Mouse (Mus musculus) frontal cortex, adult (tissue): ENCODE results near the gene Lama2.
A peak's percentile ranks its signal among the peaks of the same experiment; 100 is the strongest.

Experiments used
- ATAC-seq: cut with Nextera tagmentation; 2 replicates; pipeline ENCODE4 v1.9.2; 2017; ENCODE audit warnings: mild to moderate bottlenecking, moderate library complexity, mixed read lengths; ENCODE audit not compliant: low TSS enrichment

The Lama2 gene

DNA sequence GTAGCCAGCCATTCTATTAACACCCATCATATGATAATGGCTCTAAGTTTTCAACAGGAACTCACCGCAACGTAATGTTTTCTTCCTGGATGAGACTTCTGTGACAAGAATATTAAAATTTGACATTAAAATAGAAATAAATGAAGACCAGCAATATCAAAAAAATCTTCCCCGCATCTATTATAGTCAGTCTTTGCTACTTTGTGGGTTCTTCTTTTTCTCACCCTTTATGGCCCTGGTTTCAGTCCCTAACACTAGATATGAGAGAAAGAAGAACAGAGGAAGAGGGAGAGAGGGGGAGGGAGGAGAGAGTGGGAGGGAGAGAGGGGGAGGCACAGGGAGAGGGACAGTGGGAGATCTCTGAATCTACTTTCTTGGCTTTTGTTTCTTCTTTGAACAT is at the start of gene Lama2:
Gene Lama2 (minus strand): TSS at position 101 of the 400 bp plus-strand sequence.
- ATAC-seq = no peak

- no peak for ATAC-seq
Observed at GRCm38 (mm10) chr10:27664391-27664790, 44.8 kb upstream of the Lama2 start.

- ATAC-seq = peak; percentile 59
Observed at GRCm38 (mm10) chr10:27663396-27663795, 43.8 kb upstream of the Lama2 start.

GRCm38 (mm10) chr10:27654164-27654563 is 34.6 kb upstream of the Lama2 start:
- peak; percentile 80 for ATAC-seq

DNA sequence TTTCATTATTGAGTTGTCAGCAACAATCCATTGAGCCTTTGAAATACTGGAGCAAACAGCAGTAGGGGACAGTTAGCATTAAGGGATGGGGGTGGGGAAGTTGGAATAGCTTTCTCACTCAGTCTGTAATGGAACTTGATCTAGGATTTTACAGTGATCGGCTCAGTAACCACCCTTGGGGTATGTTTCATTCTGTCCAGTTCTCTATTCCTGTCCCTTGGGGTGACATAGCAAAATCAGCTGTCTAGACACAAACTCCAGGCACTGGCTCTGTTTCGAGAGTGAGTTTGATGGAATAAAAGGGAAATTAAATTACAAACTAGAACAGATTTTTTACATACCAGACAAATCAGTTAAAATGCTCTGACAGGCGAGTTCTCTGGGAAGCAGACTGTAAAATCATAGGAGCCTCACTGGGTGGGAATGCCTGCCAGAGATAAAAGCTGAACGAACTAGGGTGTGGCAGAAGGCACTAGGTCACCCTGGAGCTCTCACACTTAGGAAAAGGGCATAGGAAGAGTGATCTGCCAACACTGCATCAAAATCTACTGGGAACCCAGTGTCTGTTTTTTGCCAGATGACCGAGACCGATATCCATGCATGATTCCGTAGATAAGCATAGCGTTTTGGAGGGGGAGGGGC is 33.3 kb upstream of the Lama2 start:
- peak; percentile 48 for ATAC-seq

DNA sequence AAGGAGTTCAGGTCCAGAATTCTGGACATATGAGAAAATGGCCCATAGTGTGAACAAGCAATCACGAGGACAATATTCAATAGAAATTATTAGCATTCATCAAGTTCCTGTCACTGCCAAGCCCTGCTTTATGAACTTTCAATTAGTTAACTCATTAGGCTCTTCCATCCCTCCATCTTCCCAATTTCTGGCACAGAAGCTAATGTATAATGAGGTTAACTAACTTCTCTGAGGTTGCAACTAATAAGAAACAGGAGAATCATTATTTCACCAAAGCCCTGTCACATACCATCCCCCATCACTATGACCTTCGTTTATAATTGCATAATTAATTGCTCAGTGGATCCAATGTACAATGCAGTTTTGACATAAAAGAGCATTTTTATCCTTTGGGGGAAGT is 16.2 kb upstream of the Lama2 start:
- no peak for ATAC-seq

DNA sequence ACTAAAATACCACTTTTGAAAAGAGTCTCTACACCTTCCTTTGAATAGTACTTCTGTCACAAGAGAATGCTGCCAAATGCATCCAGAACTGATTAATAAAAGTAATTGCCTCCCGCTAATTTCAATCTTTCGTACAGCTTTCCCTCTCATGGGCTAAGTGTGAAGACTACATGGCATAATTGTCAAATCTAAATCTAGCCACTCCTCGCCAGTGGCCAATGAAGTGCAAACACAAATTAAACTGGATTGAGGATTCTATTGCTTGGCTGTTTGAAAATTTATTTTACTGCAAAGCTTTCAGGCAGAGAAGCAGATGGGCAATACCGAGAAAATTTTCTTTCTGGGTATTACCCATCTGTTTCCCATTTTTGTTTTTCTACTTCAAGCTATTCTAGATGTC is 11.4 kb upstream of the Lama2 start:
- peak; percentile 47; the same call in 1 of the 2 replicates for ATAC-seq

- 0 out of 2 replicates have a peak, but pooled peaks have one; percentile 34 for ATAC-seq
Observed at GRCm38 (mm10) chr10:27621697-27622449, 2.3 kb upstream of the Lama2 start.

- ATAC-seq = no peak
Observed at GRCm38 (mm10) chr10:27617522-27618020, 2.0 kb downstream of the Lama2 start.

- peak; percentile 87 for ATAC-seq
Observed at GRCm38 (mm10) chr10:27616641-27617415, 2.7 kb downstream of the Lama2 start.

- no peak for ATAC-seq
Observed at GRCm38 (mm10) chr10:27595675-27596074, 23.9 kb downstream of the Lama2 start.

DNA sequence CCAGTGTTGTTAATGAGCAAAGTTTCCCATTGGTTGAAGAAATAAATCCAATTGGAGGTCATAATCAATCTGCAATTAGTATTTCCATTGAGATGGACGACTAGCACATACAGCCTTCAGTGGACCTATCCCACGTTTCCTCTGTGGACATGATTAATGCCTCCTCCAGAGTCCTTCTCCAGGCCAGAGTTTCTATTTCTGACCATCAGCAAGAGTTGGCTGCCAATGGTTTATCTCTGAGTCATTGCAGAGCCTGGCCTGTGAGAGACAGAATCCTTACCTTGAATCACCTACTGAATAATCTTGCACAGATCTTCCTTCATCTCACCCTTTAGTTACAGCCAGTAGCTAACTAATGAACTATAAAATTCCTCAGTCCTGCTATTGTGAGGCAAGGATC is 86.3 kb downstream of the Lama2 start:
- peak; percentile 67; the same call in 1 of the 2 replicates for ATAC-seq

GRCm38 (mm10) chr10:27508847-27509459 is 110.6 kb downstream of the Lama2 start:
- peak; percentile 89 for ATAC-seq

DNA sequence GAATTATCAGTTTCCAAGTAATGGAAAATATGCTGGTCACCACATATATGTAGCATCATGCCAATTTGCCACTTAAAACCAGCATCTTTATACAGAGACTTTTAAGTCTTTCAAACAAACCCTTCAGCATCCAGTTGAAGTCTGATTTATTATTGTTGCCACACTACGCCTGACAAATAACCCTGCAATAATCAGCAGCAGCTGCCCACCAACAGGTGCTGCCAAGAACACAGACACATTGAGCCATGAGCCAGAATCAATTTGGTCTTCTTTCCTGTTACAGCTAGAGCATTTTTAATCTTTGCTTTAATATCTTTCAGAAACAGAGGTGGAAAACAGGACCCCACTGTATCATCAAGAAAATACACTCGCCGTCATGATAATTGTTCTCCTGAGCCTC is 118.7 kb downstream of the Lama2 start:
- no peak for ATAC-seq

GRCm38 (mm10) chr10:27488452-27488851 is 131.1 kb downstream of the Lama2 start:
- ATAC-seq = peak; percentile 74

GRCm38 (mm10) chr10:27484041-27484440 is 135.5 kb downstream of the Lama2 start:
- ATAC-seq = peak; percentile 93

DNA sequence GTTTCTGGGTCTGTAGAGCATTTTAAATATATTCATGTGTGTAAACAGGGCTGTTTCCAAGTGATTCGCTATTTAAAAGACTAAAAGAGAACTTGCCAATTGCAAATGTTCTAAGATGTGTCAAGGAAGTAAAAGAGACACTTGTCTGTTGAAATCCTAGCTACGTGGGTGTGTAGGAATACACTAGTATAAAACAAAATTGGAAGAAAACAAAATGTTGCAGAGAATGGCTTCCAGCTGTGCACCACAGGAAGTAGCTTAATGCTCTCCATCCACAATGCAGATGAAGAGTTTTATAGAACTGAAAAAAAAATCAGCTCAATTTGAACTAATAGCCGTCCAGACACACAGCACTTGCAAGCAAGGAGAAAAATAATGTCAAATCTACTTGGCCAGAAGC is 144.0 kb downstream of the Lama2 start:
- peak; percentile 75 for ATAC-seq

- peak; percentile 64; the same call in 1 of the 2 replicates for ATAC-seq
Observed at GRCm38 (mm10) chr10:27468274-27468673, 151.3 kb downstream of the Lama2 start.

DNA sequence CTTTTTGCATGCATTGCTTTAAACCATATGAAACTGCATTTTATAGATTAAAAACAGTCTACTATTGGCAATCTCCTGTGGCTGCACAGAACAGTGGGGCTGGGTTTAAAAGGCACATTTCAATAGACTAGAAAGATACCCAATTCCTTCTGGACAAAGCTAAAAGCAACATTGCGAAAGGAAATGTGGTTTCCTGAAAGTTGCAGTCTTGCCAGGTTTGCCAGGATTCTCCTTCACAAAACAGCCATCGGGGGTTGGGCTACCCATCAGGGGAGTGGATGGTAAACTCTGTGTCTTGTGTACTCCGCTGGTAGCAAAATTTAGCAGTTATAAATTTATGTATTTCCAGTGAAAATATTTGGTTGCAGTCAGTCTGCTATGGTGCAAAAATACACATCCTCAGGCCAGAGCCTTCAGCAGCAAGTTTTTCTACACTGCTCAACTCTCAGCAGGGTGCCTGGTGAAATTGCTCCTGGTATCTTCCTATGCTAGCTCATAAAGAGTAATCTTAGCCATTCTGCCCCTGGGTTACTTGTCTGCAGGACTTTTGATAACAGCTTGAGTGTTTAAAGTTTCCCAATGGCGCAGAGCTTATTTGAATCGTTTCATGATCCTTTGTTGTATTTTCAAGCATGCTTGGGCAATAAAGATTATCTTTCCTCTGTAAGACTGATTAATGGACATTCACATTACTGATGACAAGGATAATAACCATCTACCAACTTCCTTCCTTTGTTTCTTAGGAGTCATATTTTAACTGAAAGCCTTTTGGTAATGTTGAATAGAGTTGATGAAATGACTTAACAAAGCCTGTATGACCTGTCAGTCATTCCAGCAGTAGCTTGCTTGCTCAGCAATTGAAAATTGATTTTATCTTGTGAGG is 205.7 kb downstream of the Lama2 start:
- ATAC-seq = no peak

- ATAC-seq = no peak
Observed at GRCm38 (mm10) chr10:27390753-27391152, 228.8 kb downstream of the Lama2 start.

- ATAC-seq = 0 out of 2 replicates have a peak, but pooled peaks have one; percentile 10
Observed at GRCm38 (mm10) chr10:27387531-27387930, 232.0 kb downstream of the Lama2 start.
